Mouse (Mus musculus): ENCODE measurements around the gene Ankrd50. TPM values are rescaled to one million over a fixed set of nuclear protein-coding genes. Genes with fewer than 3 reads are reported as not detected.

Gene Ankrd50
- total RNA-seq (2021): 10 to 100 TPM; 41.4 to 47.5 TPM
- long read RNA-seq, experiment 1, full-length matches to known transcripts: 5 of 11 reads
- long read RNA-seq, experiment 1, partial matches to known transcripts: 5 of 11 reads
- long read RNA-seq, experiment 1, other reads (novel, unspliced or antisense): 1 of 11 reads
- long read RNA-seq, experiment 2, full-length matches to known transcripts: 1 of 7 reads
- long read RNA-seq, experiment 2, partial matches to known transcripts: 1 of 7 reads
- long read RNA-seq, experiment 2, other reads (novel, unspliced or antisense): 5 of 7 reads

GRCm38 (mm10) chr3:38484191-38485106 is at the start of gene Ankrd50:
Gene Ankrd50, minus strand, starts transcription at chr3:38484844.
- peak; percentile 100 for DNase-seq

- DNase-seq: no peak
Measured at GRCm38 (mm10) chr3:38534245-38534644, 49.6 kb upstream of the Ankrd50 start.

- DNase-seq: no peak
Measured at GRCm38 (mm10) chr3:38520426-38520825, 35.8 kb upstream of the Ankrd50 start.

GRCm38 (mm10) chr3:38519971-38520370 is 35.3 kb upstream of the Ankrd50 start:
- no peak for DNase-seq

GRCm38 (mm10) chr3:38503606-38504005 is 19.0 kb upstream of the Ankrd50 start:
- peak; percentile 25 for DNase-seq

GRCm38 (mm10) chr3:38502156-38502555 is 17.5 kb upstream of the Ankrd50 start:
- DNase-seq: no peak

GRCm38 (mm10) chr3:38501739-38502138 is 17.1 kb upstream of the Ankrd50 start:
- no peak for DNase-seq

- DNase-seq: no peak
Measured at GRCm38 (mm10) chr3:38501316-38501715, 16.7 kb upstream of the Ankrd50 start.

- no peak for DNase-seq
Measured at GRCm38 (mm10) chr3:38498561-38498960, 13.9 kb upstream of the Ankrd50 start.

- no peak for DNase-seq
Measured at GRCm38 (mm10) chr3:38496795-38497385, 12.2 kb upstream of the Ankrd50 start.

GRCm38 (mm10) chr3:38491702-38492101 is 7.1 kb upstream of the Ankrd50 start:
- no peak for DNase-seq

GRCm38 (mm10) chr3:38491236-38491635 is 6.6 kb upstream of the Ankrd50 start:
- DNase-seq: no peak

- no peak for DNase-seq
Measured at GRCm38 (mm10) chr3:38490720-38491119, 6.1 kb upstream of the Ankrd50 start.

- no peak for DNase-seq
Measured at GRCm38 (mm10) chr3:38485107-38485545, 482 bp upstream of the Ankrd50 start.

GRCm38 (mm10) chr3:38483551-38483950 is 1.1 kb downstream of the Ankrd50 start:
- peak; percentile 26 for DNase-seq

GRCm38 (mm10) chr3:38482749-38483148 is 1.9 kb downstream of the Ankrd50 start:
- peak; percentile 28 for DNase-seq

GRCm38 (mm10) chr3:38481106-38481505 is 3.5 kb downstream of the Ankrd50 start:
- no peak for DNase-seq

GRCm38 (mm10) chr3:38477936-38478335 is 6.7 kb downstream of the Ankrd50 start:
- no peak for DNase-seq

GRCm38 (mm10) chr3:38475587-38475986 is 9.1 kb downstream of the Ankrd50 start:
- DNase-seq: no peak

- no peak for DNase-seq
Measured at GRCm38 (mm10) chr3:38473138-38473537, 11.5 kb downstream of the Ankrd50 start.

- DNase-seq: peak; percentile 37
Measured at GRCm38 (mm10) chr3:38471516-38471915, 13.1 kb downstream of the Ankrd50 start.

GRCm38 (mm10) chr3:38468131-38468530 is 16.5 kb downstream of the Ankrd50 start:
- no peak for DNase-seq

- DNase-seq: no peak
Measured at GRCm38 (mm10) chr3:38466880-38467405, 17.7 kb downstream of the Ankrd50 start.
